Mouse (Mus musculus) lung, embryonic 16.5 days (tissue): ENCODE measurements around the gene Coro1b. TPM values are rescaled to one million over a fixed set of nuclear protein-coding genes. Genes with fewer than 3 reads are reported as not detected.
"Not testable (repeated sequence)": the region's sequence is repeated elsewhere in the genome, so short reads cannot be mapped to it uniquely, and the experiment has no call there.

Experiments
- ATAC-seq: fragments of 200-750 bp; cut with Nextera tagmentation; 2 replicates; pipeline ENCODE4 v1.8.0; 2017; ENCODE audit warnings: low read depth, mild to moderate bottlenecking, moderate library complexity
- H3K27ac ChIP-seq: fragments of 300-500 bp; sonication (generic); 2 replicates; pipeline ENCODE4 v1.5.1; 2014; ENCODE audit warnings: mild to moderate bottlenecking, control low read depth, low read length
- H3K27me3 ChIP-seq: fragments of 300-500 bp; sonication (generic); 2 replicates; pipeline ENCODE4 v1.6.1; 2014; ENCODE audit warnings: low read depth, low read length, mixed read lengths; ENCODE audit not compliant: control insufficient read depth, insufficient read depth
- H3K36me3 ChIP-seq: fragments of 300-500 bp; sonication (generic); 2 replicates; pipeline ENCODE4 v1.6.1; 2014; ENCODE audit warnings: low read length; ENCODE audit not compliant: control insufficient read depth, insufficient read depth
- H3K4me1 ChIP-seq: fragments of 300-500 bp; sonication (generic); replicated peaks from 2 replicates; pipeline ENCODE4 v1.6.1; 2014; ENCODE audit warnings: low read length, mixed read lengths; ENCODE audit not compliant: control insufficient read depth, insufficient read depth
- H3K4me2 ChIP-seq: fragments of 300-500 bp; sonication (generic); 2 replicates; pipeline ENCODE4 v1.6.1; 2014; ENCODE audit warnings: low read depth, low read length, control low read depth
- H3K4me3 ChIP-seq: fragments of 300-500 bp; sonication (generic); 2 replicates; pipeline ENCODE4 v1.5.1; 2014; ENCODE audit warnings: mild to moderate bottlenecking, low read length, control low read depth
- H3K9ac ChIP-seq: fragments of 300-500 bp; sonication (generic); 2 replicates; pipeline ENCODE4 v1.6.1; 2014; ENCODE audit warnings: low read length, control low read depth
- H3K9me3 ChIP-seq: fragments of 300-500 bp; sonication (generic); 2 replicates; pipeline ENCODE4 v1.6.1; 2016; ENCODE audit warnings: low read length; ENCODE audit not compliant: control insufficient read depth
- WGBS: fragments of 180-500 bp; shearing (Covaris S2); extraction: QIAGEN DNeasy Blood & Tissue Kit; methylation state at CpG from one replicate; pipeline ENCODE4 v1.1.7; 2014; 5-methylcytosine and 5-hydroxymethylcytosine counted together
- polyA plus RNA-seq: library from polyadenylated mRNA; unstranded; fragments of >200 nt; fragmentation: Nextera tagmentation; extraction: Ambion mirVana; gene quantifications from 2 replicates; pipeline ENCODE4 v1.2.1, GENCODE M21; 2015

Gene Coro1b
- polyA plus RNA-seq, 1 experiment from 2014 or later: 174 TPM

GRCm38 (mm10) chr19:4135229-4135962 lies 13.0 kb upstream of the Coro1b start:
- WGBS: 70% methylated on average over 6 of the region's 6 CpGs
- ATAC-seq: not testable (repeated sequence)

GRCm38 (mm10) chr19:4135963-4136345 lies 12.5 kb upstream of the Coro1b start:
- H3K36me3 ChIP-seq, H3K4me1 ChIP-seq, H3K27ac ChIP-seq, H3K4me3 ChIP-seq, H3K27me3 ChIP-seq, H3K9me3 ChIP-seq, H3K9ac ChIP-seq, H3K4me2 ChIP-seq, ATAC-seq: not testable (repeated sequence)
- 16% methylated on average over 8 of the region's 8 CpGs for WGBS

More at GRCm38 (mm10) chr19:4135229-4135962, 13.0 kb upstream of the Coro1b start:
- H3K9ac ChIP-seq, H3K27me3 ChIP-seq, H3K36me3 ChIP-seq, H3K9me3 ChIP-seq, H3K27ac ChIP-seq, H3K4me1 ChIP-seq, H3K4me3 ChIP-seq, H3K4me2 ChIP-seq: not testable (repeated sequence)

- WGBS: 61% methylated on average over 5 of the region's 5 CpGs
- Histone ChIP-seq H3K4me2 (no peak overlapping the region), H3K4me1 (0 out of 2 replicates have a peak, but pooled peaks cover 4% of the 10 kb centered on the region), H3K9ac (no peak overlapping the region), H3K36me3 (0 out of 2 replicates have a peak, but pooled peaks cover 6% of the 10 kb centered on the region), H3K4me3 (no peak overlapping the region), H3K27ac (no peak overlapping the region), H3K27me3 (no peaks in the 10 kb centered on the region), H3K9me3 (no peaks in the 10 kb centered on the region)
- no peak for ATAC-seq
These were observed 12.0 kb upstream of the Coro1b start for GRCm38 (mm10) chr19:4136463-4136862.

- Histone ChIP-seq H3K27ac (no peak overlapping the region), H3K4me1 (0 out of 2 replicates have a peak, but pooled peaks cover 4% of the 10 kb centered on the region), H3K9me3 (no peaks in the 10 kb centered on the region), H3K4me3 (no peak overlapping the region), H3K36me3 (0 out of 2 replicates have a peak, but pooled peaks cover 3% of the 10 kb centered on the region), H3K27me3 (no peaks in the 10 kb centered on the region), H3K9ac (no peak overlapping the region), H3K4me2 (no peak overlapping the region)
- no peak for ATAC-seq
- 80% methylated on average over 5 of the region's 5 CpGs for WGBS
These were observed 10.5 kb upstream of the Coro1b start for GRCm38 (mm10) chr19:4137913-4138312.

- 73% methylated on average over 2 of the region's 2 CpGs for WGBS
- Histone ChIP-seq H3K9me3 (no peaks in the 10 kb centered on the region), H3K4me1 (0 out of 2 replicates have a peak, but pooled peaks cover 4% of the 10 kb centered on the region), H3K27ac (no peak within 1 kb of the TSS), H3K9ac (no peak within 1 kb of the TSS), H3K4me3 (no peak within 1 kb of the TSS), H3K27me3 (no peaks in the 10 kb centered on the region), H3K36me3 (no peaks in the 10 kb centered on the region), H3K4me2 (no peak within 1 kb of the TSS)
- no peak for ATAC-seq
These were observed 9.0 kb upstream of the Coro1b start, which contains the start of gene Gpr152 for GRCm38 (mm10) chr19:4139446-4139845. TSS of gene Gpr152 (plus strand) at chr19:4139787.

GRCm38 (mm10) chr19:4140147-4140546 lies 8.3 kb upstream of the Coro1b start:
- 79% methylated on average over 6 of the region's 6 CpGs for WGBS
- ATAC-seq: no peak
- H3K4me1 ChIP-seq: 0 out of 2 replicates have a peak, but pooled peaks cover 4% of the 10 kb centered on the region

GRCm38 (mm10) chr19:4142416-4143173 lies 5.8 kb upstream of the Coro1b start:
- 83% methylated on average over 18 of the region's 18 CpGs for WGBS
- Histone ChIP-seq H3K4me2 (no peak overlapping the region), H3K36me3 (no peaks in the 10 kb centered on the region), H3K27me3 (no peaks in the 10 kb centered on the region), H3K9ac (no peak overlapping the region), H3K9me3 (no peaks in the 10 kb centered on the region), H3K4me3 (no peak overlapping the region), H3K27ac (no peak overlapping the region), H3K4me1 (peaks cover 4% of the 10 kb centered on the region; the same call in 1 of the 2 replicates)
- ATAC-seq: no peak

More at GRCm38 (mm10) chr19:4140147-4140546, 8.3 kb upstream of the Coro1b start:
- H3K9me3 ChIP-seq: no peaks in the 10 kb centered on the region
- no peak overlapping the region for H3K4me2 ChIP-seq
- H3K27me3 ChIP-seq: no peaks in the 10 kb centered on the region
- no peak overlapping the region for H3K27ac ChIP-seq
- H3K4me3 ChIP-seq: no peak overlapping the region
- H3K9ac ChIP-seq: no peak overlapping the region
- H3K36me3 ChIP-seq: no peaks in the 10 kb centered on the region

GRCm38 (mm10) chr19:4143759-4144268 lies 4.6 kb upstream of the Coro1b start, which contains the start of gene Cabp4:
TSS of gene Cabp4 (minus strand) at chr19:4144033.
- peaks cover 8% of the 10 kb centered on the region for H3K4me1 ChIP-seq
- no peaks in the 10 kb centered on the region for H3K36me3 ChIP-seq
- 77% methylated on average over 7 of the region's 7 CpGs for WGBS

More at GRCm38 (mm10) chr19:4143759-4144268, 4.6 kb upstream of the Coro1b start, which contains the start of gene Cabp4:
- ATAC-seq: no peak
- Histone ChIP-seq H3K9ac (no peak within 1 kb of the TSS), H3K27me3 (no peaks in the 10 kb centered on the region), H3K4me3 (no peak within 1 kb of the TSS), H3K4me2 (no peak within 1 kb of the TSS), H3K27ac (no peak within 1 kb of the TSS), H3K9me3 (no peaks in the 10 kb centered on the region)
